Mouse (Mus musculus) CD4-positive naive resting alpha-beta T cell, adult 57 days (primary cell): ENCODE data around the gene Zfp54. TPM values are rescaled to one million over a fixed set of nuclear protein-coding genes. Genes with fewer than 3 reads are reported as not detected.

Source experiments
- total RNA-seq: library from RNA; stranded (reverse); gene quantifications from one replicate; pipeline ENCODE4 v1.2.4, GENCODE M21; 2023

Gene Zfp54
- total RNA-seq = 1.7 TPM

GRCm38 (mm10) chr17:21422664-21423599, at the start of gene Zfp54:
Zfp54 (plus strand) TSS chr17:21423227.

GRCm38 (mm10) chr17:21383391-21384056, 39.5 kb upstream of the Zfp54 start, which contains the start of gene Zfp677:
Zfp677 (plus strand) TSS chr17:21383748.

DNA sequence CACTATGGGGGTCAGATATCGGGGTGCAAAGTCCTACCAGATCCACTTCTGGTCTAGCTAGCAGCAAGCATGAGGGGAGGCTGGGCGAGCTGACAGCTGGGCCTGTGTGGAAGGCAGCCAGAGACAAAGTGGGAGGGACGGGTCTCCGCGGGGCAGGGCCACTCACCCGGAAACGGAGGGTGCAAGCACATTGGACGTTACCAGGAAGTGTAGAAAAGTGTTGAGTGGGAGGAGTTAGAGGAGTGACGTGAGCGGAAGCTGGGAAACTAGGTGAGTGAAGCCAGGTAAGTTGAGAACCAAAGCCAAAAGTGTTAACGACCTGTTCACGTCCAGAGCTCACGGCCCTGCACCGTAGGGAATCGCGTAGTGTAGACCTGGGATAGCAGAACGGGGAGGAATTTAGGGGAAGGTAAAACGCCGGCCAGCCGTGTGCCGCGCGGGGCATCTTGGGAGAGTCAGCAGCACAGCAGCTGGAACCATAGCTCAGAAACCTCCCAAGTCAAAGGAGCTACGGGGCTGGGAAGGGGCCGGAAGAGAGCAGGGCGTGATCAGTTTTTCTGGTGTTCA, 27.2 kb downstream of the Zfp54 start, which contains the start of gene Zfp51:
Gene Zfp51 (plus strand): TSS at position 237 of the 567 bp plus-strand sequence.

Other genes starting within 250 kb of the Zfp54 start
- gene Vmn1r234, start 197.1 kb upstream of the Zfp54 start, total RNA-seq = not detected
- not detected for gene Vmn1r235, start 166.8 kb upstream of the Zfp54 start, total RNA-seq
- gene Vmn1r236, start 140.3 kb upstream of the Zfp54 start, total RNA-seq = not detected
- gene Vmn1r237, start 111.4 kb upstream of the Zfp54 start, total RNA-seq = not detected
- 7.1 TPM for gene Zfp677, start 39.5 kb upstream of the Zfp54 start, total RNA-seq
- gene Zfp51, start 27.1 kb downstream of the Zfp54 start, total RNA-seq = 20.5 TPM
- 28.1 TPM for gene Zfp53, start 65.8 kb downstream of the Zfp54 start, total RNA-seq
- 5.6 TPM for gene Zfp52, start 112.3 kb downstream of the Zfp54 start, total RNA-seq
- 2.0 TPM for gene Zfp948, start 143.8 kb downstream of the Zfp54 start, total RNA-seq
- 9.1 TPM for gene Zfp983, start 227.4 kb downstream of the Zfp54 start, total RNA-seq